21 mouse cellular contexts compared by ENCODE assay signal in the genomic region with DNA sequence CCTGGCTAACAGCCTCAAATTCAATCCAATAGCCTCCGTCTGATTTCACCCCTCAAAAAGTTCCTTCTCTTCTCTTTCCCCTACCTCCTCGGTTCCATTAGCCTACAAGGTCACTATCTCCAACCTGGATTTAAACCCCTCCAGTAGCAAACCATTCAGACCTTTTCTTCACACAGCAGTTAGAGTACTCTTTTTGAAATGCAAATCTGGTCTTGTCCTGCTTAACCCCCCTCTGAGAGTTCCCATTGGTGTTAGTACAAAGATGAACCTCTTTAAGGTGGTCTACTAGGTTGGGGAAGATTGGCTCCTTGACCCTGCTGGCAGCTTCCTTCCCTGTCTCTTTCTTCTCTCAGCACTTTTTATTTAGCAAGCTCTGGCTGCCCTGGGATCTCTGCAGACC. TPM values are rescaled to one million over a fixed set of nuclear protein-coding genes. Genes with fewer than 3 reads are reported as not detected.
DNase-seq lines count a peak whose midpoint lies in the region; ATAC-seq and TF ChIP-seq lines count a peak whose summit lies in the region.
"Had no signal": no experiment of that assay in that cellular context is flagged by ENCODE, and none has a peak within 500 bp of the region (broad histone marks: within the 10 kb centered on the region; RNA-seq: fewer than 3 reads in every experiment).

No protein-coding gene starts in this region.

- H3K27ac ChIP-seq in neural tube, embryonic 12.5 days, result no peak overlapping the region
- no peak overlapping the region for H3K27ac ChIP-seq in neural tube, embryonic 15.5 days (replicated peaks)
- H3K27ac ChIP-seq in limb, embryonic 10.5 days, result peak overlapping the region; percentile 50
- no peak overlapping the region for H3K27ac ChIP-seq in intestine, postnatal 0 days (ENCODE audit: low read depth, low read length)
- H3K27ac ChIP-seq in liver, postnatal 0 days (ENCODE audit: low read depth), result no peak overlapping the region
- H3K27ac ChIP-seq: embryonic facial prominence, embryonic 13.5 days; gastrocnemius, adult 2 months; heart, embryonic 15.5 days had no signal

- H3K27me3 ChIP-seq in neural tube, embryonic 12.5 days (replicated peaks), result no peaks in the 10 kb centered on the region
- H3K27me3 ChIP-seq in neural tube, embryonic 15.5 days (replicated peaks), result no peaks in the 10 kb centered on the region
- no peaks in the 10 kb centered on the region for H3K27me3 ChIP-seq in limb, embryonic 10.5 days (ENCODE audit: low read depth, poor library complexity, severe bottlenecking)
- 0 out of 2 replicates have a peak, but pooled peaks cover 3% of the 10 kb centered on the region for H3K27me3 ChIP-seq in intestine, postnatal 0 days (replicated peaks; ENCODE audit: control insufficient read depth, insufficient read depth, low read length)
- H3K27me3 ChIP-seq in liver, postnatal 0 days (ENCODE audit: insufficient read depth, low read length), result no peaks in the 10 kb centered on the region
- H3K27me3 ChIP-seq: embryonic facial prominence, embryonic 13.5 days had no signal

- WGBS in neural tube, embryonic 12.5 days, result 6% methylated on average over 2 of the region's 2 CpGs
- 9% methylated on average over 2 of the region's 2 CpGs for WGBS in neural tube, embryonic 15.5 days
- WGBS in limb, embryonic 10.5 days, result 20% methylated on average over 2 of the region's 2 CpGs
- 73% methylated on average over 2 of the region's 2 CpGs for WGBS in intestine, postnatal 0 days
- 44% methylated on average over 2 of the region's 2 CpGs for WGBS in liver, postnatal 0 days (ENCODE audit: insufficient replicate concordance)

- H3K36me3 ChIP-seq in neural tube, embryonic 12.5 days, result no peaks in the 10 kb centered on the region
- H3K36me3 ChIP-seq in neural tube, embryonic 15.5 days, result no peaks in the 10 kb centered on the region
- H3K36me3 ChIP-seq in limb, embryonic 10.5 days, result peaks cover 2% of the 10 kb centered on the region; the same call in 1 of the 2 replicates
- H3K36me3 ChIP-seq in intestine, postnatal 0 days (ENCODE audit: control insufficient read depth, insufficient read depth), result no peaks in the 10 kb centered on the region
- H3K36me3 ChIP-seq in liver, postnatal 0 days (replicated peaks; ENCODE audit: insufficient read depth, low read length), result no peaks in the 10 kb centered on the region
- H3K36me3 ChIP-seq: embryonic facial prominence, embryonic 13.5 days; heart, embryonic 15.5 days had no signal

- no peak overlapping the region for H3K4me3 ChIP-seq in neural tube, embryonic 12.5 days
- H3K4me3 ChIP-seq in neural tube, embryonic 15.5 days (replicated peaks), result no peak overlapping the region
- H3K4me3 ChIP-seq in limb, embryonic 10.5 days, result no peak overlapping the region
- H3K4me3 ChIP-seq in intestine, postnatal 0 days (ENCODE audit: low read depth, low read length), result no peak overlapping the region
- H3K4me3 ChIP-seq in liver, postnatal 0 days (ENCODE audit: low read depth, low read length), result no peak overlapping the region
- H3K4me3 ChIP-seq: embryonic facial prominence, embryonic 13.5 days; gastrocnemius, adult 2 months; heart, embryonic 15.5 days had no signal

- DNase-seq in embryo, embryonic 10 days (ENCODE audit: low spot score), result peak; percentile 13
- DNase-seq in embryo, embryonic 11 days, result no peak
- no peak for DNase-seq in limb, embryonic 10.5 days (ENCODE audit: low spot score)
- no peak for DNase-seq in liver, postnatal 0 days
- DNase-seq in frontal cortex, postnatal 14 days (ENCODE audit: low spot score in 2 of 2), result no peak
- DNase-seq: adrenal gland, postnatal 25 days; cerebellum, adult 2 months; gastrocnemius, adult 2 months; heart, adult 18-20 months; kidney, adult 9 months; liver; lung, adult 18-20 months; right cerebral cortex, postnatal 25 days; thymus, postnatal 14 days had no signal

- H3K4me1 ChIP-seq in neural tube, embryonic 12.5 days, result peaks cover 38% of the 10 kb centered on the region
- peaks cover 36% of the 10 kb centered on the region for H3K4me1 ChIP-seq in neural tube, embryonic 15.5 days
- peaks cover 54% of the 10 kb centered on the region for H3K4me1 ChIP-seq in limb, embryonic 10.5 days
- no peaks in the 10 kb centered on the region for H3K4me1 ChIP-seq in intestine, postnatal 0 days (replicated peaks; ENCODE audit: control insufficient read depth, insufficient read depth, low read length)
- H3K4me1 ChIP-seq in liver, postnatal 0 days (ENCODE audit: insufficient read depth), result no peaks in the 10 kb centered on the region; the same call in 1 of the 2 replicates

- ATAC-seq in neural tube, embryonic 12.5 days (ENCODE audit: low FRiP score, low read depth), result no peak
- no peak for ATAC-seq in neural tube, embryonic 15.5 days (ENCODE audit: low FRiP score)
- no peak for ATAC-seq in intestine, postnatal 0 days
- no peak for ATAC-seq in liver, postnatal 0 days
- ATAC-seq: activated CD4-positive, CD25-positive, alpha-beta regulatory T cell, adult 4 months; CD4-positive, CD25-positive, alpha-beta regulatory T cell, adult 4 months had no signal

- no peak for TF ChIP-seq EP300 in liver, postnatal 0 days (IDR thresholded peaks at IDR 0.05; ENCODE audit: low read depth)

- peak overlapping the region; percentile 26; the same call in 1 of the 2 replicates for H3K4me2 ChIP-seq in neural tube, embryonic 12.5 days (replicated peaks)
- no peak overlapping the region for H3K4me2 ChIP-seq in neural tube, embryonic 15.5 days
- no peak overlapping the region for H3K4me2 ChIP-seq in intestine, postnatal 0 days (replicated peaks; ENCODE audit: low read depth)
- H3K4me2 ChIP-seq in liver, postnatal 0 days (ENCODE audit: low read depth, low read length), result no peak overlapping the region
- H3K4me2 ChIP-seq: embryonic facial prominence, embryonic 13.5 days had no signal

- H3K9ac ChIP-seq in neural tube, embryonic 12.5 days, result no peak overlapping the region
- no peak overlapping the region for H3K9ac ChIP-seq in neural tube, embryonic 15.5 days (replicated peaks)
- H3K9ac ChIP-seq in intestine, postnatal 0 days (ENCODE audit: low read depth, low read length), result no peak overlapping the region
- no peak overlapping the region for H3K9ac ChIP-seq in liver, postnatal 0 days (replicated peaks)
- H3K9ac ChIP-seq: embryonic facial prominence, embryonic 13.5 days; heart, embryonic 15.5 days had no signal

- no peaks in the 10 kb centered on the region for H3K9me3 ChIP-seq in neural tube, embryonic 12.5 days
- no peaks in the 10 kb centered on the region for H3K9me3 ChIP-seq in neural tube, embryonic 15.5 days (replicated peaks)
- H3K9me3 ChIP-seq in limb, embryonic 10.5 days (replicated peaks), result no peaks in the 10 kb centered on the region
- H3K9me3 ChIP-seq in intestine, postnatal 0 days (ENCODE audit: control insufficient read depth), result no peaks in the 10 kb centered on the region
- no peaks in the 10 kb centered on the region for H3K9me3 ChIP-seq in liver, postnatal 0 days (ENCODE audit: low read length)
- H3K9me3 ChIP-seq: embryonic facial prominence, embryonic 13.5 days; heart, embryonic 15.5 days had no signal

- TF ChIP-seq CTCF in intestine, postnatal 0 days (IDR thresholded peaks at IDR 0.05; ENCODE audit: low read depth), result no peak
- TF ChIP-seq CTCF in liver, postnatal 0 days (IDR thresholded peaks at IDR 0.05; ENCODE audit: low read depth), result no peak

RNA-seq across cellular contexts. Expression of a gene that starts 8.3 kb away (rescaled TPM):
- 60.0 and 61.9 TPM in 2 replicates for polyA plus RNA-seq in neural tube, embryonic 12.5 days (2016; fragmentation: Nextera tagmentation; extraction: Ambion mirVana)
- 56.1 and 60.4 TPM in 2 replicates for polyA plus RNA-seq in neural tube, embryonic 15.5 days (2015; fragmentation: Nextera tagmentation; extraction: Ambion mirVana)
- polyA plus RNA-seq in limb, embryonic 10.5 days (2016; fragmentation: Nextera tagmentation; extraction: Ambion mirVana), result 38.5 and 52.3 TPM in 2 replicates
- polyA plus RNA-seq in intestine, postnatal 0 days (2015; fragmentation: Nextera tagmentation; extraction: Ambion mirVana), result 25.5 and 29.7 TPM in 2 replicates
- 27.4 and 30.1 TPM in 2 replicates for polyA plus RNA-seq in liver, postnatal 0 days (2015; fragmentation: Nextera tagmentation; extraction: Ambion mirVana)

RNA-seq across cellular contexts. Expression of a gene that starts 8.4 kb away (rescaled TPM):
- 6.0 TPM in 2 replicates for polyA plus RNA-seq in neural tube, embryonic 12.5 days (2016; fragmentation: Nextera tagmentation; extraction: Ambion mirVana)
- polyA plus RNA-seq in neural tube, embryonic 15.5 days (2015; fragmentation: Nextera tagmentation; extraction: Ambion mirVana), result 3.9 and 4.7 TPM in 2 replicates
- polyA plus RNA-seq in limb, embryonic 10.5 days (2016; fragmentation: Nextera tagmentation; extraction: Ambion mirVana), result 32.7 and 33.5 TPM in 2 replicates
- 0.55 TPM in 2 replicates for polyA plus RNA-seq in intestine, postnatal 0 days (2015; fragmentation: Nextera tagmentation; extraction: Ambion mirVana)
- polyA plus RNA-seq in liver, postnatal 0 days (2015; fragmentation: Nextera tagmentation; extraction: Ambion mirVana), result 1.1 and 1.2 TPM in 2 replicates
- polyA plus RNA-seq: CD4-positive, CD25-positive, alpha-beta regulatory T cell, adult 4 months had no signal
